Mouse (Mus musculus): ENCODE data around the gene Ttc23.
A peak's percentile ranks its signal among the peaks of the same experiment; 100 is the strongest.

Ttc23 gene

DNA sequence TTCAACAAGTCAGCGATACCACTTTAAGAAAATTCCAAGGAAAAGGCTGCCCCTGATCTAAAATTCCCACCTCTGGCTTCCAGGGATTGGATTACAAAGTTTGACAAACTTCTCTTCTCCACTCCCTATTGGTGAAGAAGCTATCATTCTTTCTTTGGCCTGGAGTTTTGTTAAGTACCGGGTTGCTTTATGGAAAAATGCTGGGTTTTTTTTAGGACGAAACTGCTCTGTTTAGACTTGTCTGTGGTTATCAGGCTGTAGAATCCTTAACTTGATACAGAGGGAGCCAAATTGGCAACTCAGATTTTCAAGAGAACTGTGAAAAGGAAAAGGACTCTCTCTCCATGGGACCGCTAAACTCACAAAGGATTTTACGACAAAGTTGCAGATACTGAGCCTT is at the start of gene Ttc23:
Gene Ttc23 (plus strand): TSS at position 134 of the 400 bp plus-strand sequence.
- DNase-seq (ENCODE audit: low read depth, low spot score) = no peak

- DNase-seq (ENCODE audit: low read depth, low spot score) = no peak
Measured at GRCm38 (mm10) chr7:67598050-67598449, 49.2 kb upstream of the Ttc23 start.

- no peak for DNase-seq (ENCODE audit: low read depth, low spot score)
Measured at GRCm38 (mm10) chr7:67605114-67605513, 42.1 kb upstream of the Ttc23 start.

- DNase-seq (ENCODE audit: low read depth, low spot score) = no peak
Measured at GRCm38 (mm10) chr7:67606250-67606649, 41.0 kb upstream of the Ttc23 start.

- no peak for DNase-seq (ENCODE audit: low read depth, low spot score)
Measured at GRCm38 (mm10) chr7:67607669-67608347, 39.4 kb upstream of the Ttc23 start.

DNA sequence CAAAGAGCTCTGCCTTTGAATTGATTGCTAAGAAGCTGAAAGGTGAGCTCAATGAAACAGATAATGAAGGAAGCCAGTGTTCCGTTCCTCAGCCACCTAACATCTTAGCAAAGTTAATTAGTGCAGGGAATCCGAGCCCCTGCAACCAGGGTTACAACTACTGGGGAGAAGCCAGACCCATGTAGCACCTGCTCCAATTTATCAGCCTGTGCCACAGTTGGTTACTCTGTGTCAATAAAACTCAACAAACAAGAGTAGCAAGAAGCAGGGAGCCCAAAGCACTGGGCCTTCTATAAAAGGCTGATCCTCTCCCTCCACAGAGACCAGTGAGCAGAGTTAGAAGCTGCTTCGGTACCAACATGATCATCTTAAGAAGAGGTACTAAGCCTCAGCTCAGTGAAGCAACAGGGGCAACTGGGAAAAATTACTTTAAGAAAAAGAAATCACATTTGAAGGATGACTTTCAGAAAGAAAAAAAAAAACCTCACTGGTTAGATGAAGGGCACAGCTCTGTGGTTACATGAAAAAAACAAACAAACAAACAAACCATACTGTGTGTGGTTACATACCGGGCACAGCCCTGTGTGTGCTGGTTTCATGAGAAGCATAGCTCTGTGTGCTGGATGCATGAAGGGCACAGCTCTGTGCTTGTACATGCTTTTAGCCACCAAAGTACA is 38.7 kb upstream of the Ttc23 start:
- no peak for DNase-seq (ENCODE audit: low read depth, low spot score)

DNA sequence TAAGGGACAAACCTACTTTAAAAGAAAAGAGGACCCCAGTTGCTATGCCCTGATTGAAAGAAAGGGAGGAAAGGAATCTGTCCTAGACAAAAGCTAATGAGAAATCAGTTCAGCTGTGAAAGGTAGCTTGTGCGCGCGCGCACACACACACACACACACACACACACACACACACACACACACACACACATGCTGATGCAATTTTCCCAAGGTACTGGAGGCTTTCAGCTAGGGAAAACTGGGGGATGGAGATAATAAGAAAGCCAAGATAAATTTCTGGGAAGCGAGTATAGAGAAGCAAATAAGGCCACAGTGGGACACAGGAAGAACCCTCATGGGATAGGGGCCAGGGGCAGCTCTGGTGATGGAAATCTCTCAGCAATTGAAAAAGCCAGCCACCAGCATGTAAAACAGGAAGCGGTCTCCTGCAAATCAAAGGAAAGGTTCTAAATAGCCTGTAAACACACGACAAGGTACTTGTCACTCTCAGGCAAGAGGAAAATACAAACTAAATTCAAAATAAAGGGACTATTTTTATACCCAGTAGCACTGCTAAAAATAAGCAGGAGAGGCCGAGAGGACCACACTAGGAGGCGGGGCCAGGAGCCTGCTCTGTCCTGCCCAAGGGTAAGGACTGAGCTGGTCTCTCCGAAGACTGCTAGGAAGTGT is 33.3 kb upstream of the Ttc23 start:
- no peak for DNase-seq (ENCODE audit: low read depth, low spot score)

DNA sequence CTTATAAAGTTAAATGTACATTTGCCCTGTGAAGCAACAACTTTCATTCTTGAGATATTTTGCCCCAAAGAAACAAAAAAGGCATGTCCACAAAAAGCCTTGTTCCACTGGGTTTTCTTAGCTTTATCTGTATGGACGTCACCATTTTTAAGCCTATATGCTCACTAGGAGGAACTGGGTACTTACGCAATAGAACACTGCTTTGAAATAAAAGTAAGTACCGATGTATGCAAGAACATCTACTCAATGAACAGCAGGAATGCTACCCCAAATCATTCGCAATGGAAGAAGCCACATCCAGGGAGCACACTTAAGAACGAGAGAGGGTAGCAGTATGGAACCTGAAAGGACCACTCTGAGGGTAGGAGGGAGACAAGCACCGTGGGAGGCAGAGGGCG is 32.7 kb upstream of the Ttc23 start:
- no peak for DNase-seq (ENCODE audit: low read depth, low spot score)

GRCm38 (mm10) chr7:67616890-67617289 is 30.3 kb upstream of the Ttc23 start:
- DNase-seq (ENCODE audit: low read depth, low spot score) = no peak

DNA sequence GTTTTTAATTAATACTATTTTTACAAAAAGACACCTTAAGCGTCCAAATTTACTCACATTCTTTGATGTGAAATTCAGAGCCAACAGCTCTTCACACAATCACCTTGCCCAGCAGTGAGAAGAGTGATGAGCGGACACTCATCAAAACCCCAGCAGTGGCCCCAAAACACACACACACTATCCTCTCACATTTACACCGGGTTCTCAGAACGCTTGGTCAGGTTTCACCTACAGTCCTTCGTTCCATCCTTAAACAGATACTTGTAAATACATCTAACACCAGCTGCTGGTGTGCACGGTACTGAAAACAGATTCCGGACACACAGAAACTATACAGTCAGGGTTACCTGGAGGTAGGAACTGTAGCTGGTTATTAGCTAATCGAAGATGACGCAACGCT is 29.6 kb upstream of the Ttc23 start:
- no peak for DNase-seq (ENCODE audit: low read depth, low spot score)

DNA sequence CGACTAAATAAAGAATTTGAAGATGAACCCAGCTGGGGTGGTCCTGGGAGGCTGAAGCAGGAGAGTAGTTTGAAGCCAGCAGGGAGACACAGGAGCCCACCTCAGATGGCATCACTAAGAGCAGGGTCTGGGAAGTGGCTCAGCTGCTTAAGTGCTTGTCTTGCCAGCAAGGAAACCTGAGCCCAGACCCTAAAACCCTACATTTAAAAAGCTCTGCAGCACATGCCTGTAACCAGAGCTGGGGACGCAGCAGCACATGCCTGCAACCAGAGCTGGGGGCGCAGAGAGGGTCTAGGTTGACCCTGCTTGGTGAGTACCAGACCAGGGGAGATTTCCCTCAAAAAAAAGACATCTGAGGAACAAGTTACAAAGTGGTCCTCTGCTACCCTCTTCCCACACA is 28.9 kb upstream of the Ttc23 start:
- DNase-seq (ENCODE audit: low read depth, low spot score) = no peak

DNA sequence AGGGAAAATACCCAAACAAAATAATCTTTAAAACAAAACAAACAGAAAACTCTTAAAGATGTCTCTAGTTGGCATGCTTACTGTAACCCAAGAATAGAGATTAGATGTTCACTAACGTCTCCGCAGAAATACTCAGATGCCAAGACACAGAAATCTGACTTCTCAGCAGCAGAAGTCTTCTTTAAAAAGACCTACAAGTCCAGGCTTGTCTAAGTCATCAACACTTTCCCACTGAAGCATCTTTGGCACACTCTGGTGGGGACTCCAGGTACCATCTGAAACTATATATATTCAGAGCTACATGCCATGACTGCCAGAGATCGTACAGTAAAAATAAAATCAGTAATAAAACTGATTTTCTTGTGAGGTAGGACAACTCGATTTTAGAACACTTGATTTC is 27.4 kb upstream of the Ttc23 start:
- no peak for DNase-seq (ENCODE audit: low read depth, low spot score)

DNA sequence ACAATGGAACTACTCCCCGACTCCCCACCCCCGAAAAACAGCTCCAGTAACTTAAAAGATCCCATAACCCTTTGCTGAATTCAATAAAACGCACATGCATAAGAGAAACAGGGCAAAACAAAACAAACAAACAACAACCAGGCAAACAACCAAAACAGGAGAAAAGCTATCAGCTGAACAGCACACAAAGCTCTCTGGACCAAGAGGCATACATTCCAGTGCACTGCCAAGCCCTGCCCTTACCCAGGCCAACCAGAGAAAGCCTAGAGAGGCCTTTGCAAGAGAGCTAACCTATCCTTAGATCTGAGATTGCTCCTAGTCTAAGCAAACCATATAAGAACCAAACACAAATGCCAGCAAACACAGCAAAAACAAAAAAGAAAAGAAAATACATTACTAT is 25.1 kb upstream of the Ttc23 start:
- DNase-seq (ENCODE audit: low read depth, low spot score) = no peak

DNA sequence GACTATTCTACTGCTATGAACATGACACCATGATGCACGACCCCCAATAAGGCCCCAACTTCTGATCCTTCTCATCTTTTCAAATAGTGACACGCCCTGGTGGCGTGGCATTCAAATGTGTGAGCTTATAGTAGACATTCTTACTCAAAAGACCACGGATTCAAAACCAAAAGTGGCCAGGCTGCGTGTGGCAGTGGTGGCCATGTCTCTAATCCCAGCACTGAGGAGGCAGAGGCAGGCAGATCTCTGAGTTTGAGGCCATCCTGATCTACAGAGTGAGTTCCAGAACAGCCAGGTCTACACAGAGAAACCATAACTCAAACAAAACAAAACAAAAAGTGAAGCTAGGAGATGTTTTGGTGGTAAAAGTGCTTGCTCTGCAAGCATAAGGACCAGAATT is 20.5 kb upstream of the Ttc23 start:
- no peak for DNase-seq (ENCODE audit: low read depth, low spot score)

GRCm38 (mm10) chr7:67629681-67630080 is 17.5 kb upstream of the Ttc23 start:
- no peak for DNase-seq (ENCODE audit: low read depth, low spot score)

- peak; percentile 69 for DNase-seq (ENCODE audit: low read depth, low spot score)
Measured at GRCm38 (mm10) chr7:67630817-67631216, 16.4 kb upstream of the Ttc23 start.

- DNase-seq (ENCODE audit: low read depth, low spot score) = no peak
Measured at GRCm38 (mm10) chr7:67632380-67632779, 14.8 kb upstream of the Ttc23 start.

DNA sequence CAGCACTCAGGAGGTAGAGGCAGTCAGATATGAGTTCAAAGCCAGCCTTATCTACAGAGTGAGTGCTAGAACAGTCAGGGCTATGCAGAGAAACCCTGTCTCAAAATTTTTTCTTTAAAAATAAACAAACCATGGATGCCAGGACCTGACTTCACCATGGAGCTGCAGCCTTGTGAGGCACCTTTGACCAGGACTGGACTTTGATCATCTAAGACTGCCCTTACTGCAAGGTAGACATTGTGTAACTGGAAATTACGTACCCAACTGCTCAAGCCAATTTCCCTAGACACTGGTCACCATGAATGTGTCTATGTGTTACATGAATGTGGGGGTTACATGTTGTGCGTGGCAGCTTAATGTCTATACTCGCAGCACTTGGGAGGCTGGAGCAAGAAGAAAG is 13.0 kb upstream of the Ttc23 start:
- no peak for DNase-seq (ENCODE audit: low read depth, low spot score)

GRCm38 (mm10) chr7:67636161-67636560 is 11.0 kb upstream of the Ttc23 start:
- no peak for DNase-seq (ENCODE audit: low read depth, low spot score)

GRCm38 (mm10) chr7:67639006-67639405 is 8.2 kb upstream of the Ttc23 start:
- no peak for DNase-seq (ENCODE audit: low read depth, low spot score)

- no peak for DNase-seq (ENCODE audit: low read depth, low spot score)
Measured at GRCm38 (mm10) chr7:67642955-67643354, 4.3 kb upstream of the Ttc23 start.

DNA sequence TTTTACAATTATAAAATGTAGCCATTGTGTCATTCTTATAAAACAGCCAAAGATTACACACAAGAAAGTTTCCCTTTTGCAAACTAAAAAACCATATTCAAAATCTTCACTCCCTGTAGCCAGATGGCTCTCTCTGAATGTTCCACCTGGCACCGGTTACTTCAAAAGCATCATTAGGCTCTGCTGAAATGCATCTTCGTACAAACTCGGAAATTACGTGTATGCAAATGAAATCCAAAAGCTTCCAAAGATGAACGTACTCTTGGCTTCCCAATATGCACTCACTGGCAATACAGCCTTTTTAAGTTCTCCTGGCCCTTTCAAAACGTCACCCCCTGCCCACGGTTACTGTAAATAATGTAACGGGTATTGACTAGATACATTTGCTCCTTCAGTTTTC is 2.9 kb upstream of the Ttc23 start:
- DNase-seq (ENCODE audit: low read depth, low spot score) = no peak

Measured in retina, adult 2 months (tissue).